Mouse (Mus musculus): ENCODE results near the gene Nav3.
A peak's percentile ranks its signal among the peaks of the same experiment; 100 is the strongest.

The Nav3 gene

DNA sequence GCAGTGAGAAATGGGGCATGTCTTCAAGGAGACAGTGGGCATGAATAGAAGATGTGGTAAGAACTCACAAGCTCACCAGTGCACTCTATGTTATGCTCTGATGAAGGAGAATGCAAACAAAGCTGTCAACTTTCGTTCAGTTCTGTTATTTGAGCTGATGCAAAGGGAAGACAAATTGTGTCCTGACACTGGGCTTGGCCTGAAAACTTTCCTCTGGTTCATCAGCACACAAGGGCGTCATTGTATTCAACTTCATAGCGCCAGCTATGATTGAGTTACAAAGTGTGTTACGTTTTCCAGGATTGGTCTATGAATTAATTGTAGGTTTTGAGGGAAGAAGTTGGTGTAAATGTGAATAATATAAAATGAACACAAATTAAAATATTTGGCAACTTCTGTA is 548.8 kb downstream of the Nav3 start:
- no peak for DNase-seq (ENCODE audit: low spot score)

DNA sequence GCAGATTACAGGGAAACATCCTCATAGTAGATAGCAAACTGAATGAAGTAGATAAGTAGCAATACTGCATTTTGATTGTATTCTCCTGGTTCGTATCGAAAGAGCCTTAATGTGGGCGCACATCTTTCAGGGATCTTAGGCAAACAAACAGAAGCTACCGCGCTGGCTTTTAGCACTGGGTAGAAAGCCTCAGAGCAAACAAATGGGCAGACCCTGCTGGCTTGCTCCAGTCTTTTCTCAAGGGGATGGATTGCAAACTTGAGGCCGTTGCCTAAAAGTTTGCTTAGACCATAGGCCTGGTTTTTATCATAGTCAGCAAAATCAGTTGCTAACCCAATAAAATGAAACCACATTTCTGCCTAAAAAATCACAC is 549.6 kb downstream of the Nav3 start:
- DNase-seq (ENCODE audit: low spot score), result no peak

DNA sequence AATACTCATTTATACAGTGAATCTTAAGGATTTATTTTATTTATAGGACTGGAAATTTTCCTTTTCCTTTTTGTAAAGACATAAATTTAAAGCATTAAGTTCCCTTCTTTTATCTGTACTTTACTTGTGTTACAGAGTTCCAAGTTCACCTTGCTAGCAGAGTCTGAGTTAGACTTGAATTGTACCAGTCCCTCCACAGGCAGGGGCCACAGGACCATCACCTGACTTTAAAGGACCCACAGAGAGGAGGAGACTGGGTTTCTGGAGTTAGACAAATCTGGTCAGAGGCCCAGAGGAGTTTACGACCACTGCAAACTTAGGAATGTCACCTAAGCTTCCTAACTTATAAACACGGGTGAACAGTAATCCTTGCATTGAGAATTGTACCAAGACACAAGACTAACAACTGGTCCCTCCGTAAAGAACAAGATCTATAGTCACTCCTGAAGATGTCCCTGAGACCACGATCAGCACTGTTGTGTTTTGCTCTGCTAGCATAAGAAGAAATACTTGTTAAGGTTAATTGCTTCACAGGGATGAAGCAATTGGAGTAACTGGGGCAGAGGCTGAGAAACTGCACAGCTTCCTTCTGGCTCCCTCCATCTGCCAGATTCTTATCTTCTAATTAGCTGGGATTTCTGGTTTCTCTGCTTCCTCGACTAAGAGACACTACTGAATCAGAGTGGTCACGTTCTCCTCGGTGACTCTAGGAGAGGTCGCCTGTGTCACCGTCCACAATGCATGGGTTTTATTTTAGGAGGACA is 550.2 kb downstream of the Nav3 start:
- no peak for DNase-seq (ENCODE audit: low spot score)

DNA sequence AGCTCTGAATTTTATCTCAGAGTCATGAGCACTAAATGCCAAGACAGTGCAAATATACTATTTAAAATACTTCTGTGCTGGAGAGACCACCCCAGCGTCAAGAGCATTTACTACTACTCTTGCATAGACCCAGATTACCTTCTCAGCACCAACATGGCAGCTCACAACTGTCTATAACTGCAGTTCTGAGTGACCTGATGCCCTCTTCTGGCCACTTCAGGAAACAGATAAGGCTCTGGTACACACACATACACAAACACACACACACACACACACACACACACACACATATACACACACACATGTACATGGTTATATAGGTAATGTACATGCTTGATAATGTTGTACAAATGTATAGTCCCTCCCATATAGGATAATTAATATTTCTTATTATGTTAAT is 551.2 kb downstream of the Nav3 start:
- no peak for DNase-seq (ENCODE audit: low spot score)

DNA sequence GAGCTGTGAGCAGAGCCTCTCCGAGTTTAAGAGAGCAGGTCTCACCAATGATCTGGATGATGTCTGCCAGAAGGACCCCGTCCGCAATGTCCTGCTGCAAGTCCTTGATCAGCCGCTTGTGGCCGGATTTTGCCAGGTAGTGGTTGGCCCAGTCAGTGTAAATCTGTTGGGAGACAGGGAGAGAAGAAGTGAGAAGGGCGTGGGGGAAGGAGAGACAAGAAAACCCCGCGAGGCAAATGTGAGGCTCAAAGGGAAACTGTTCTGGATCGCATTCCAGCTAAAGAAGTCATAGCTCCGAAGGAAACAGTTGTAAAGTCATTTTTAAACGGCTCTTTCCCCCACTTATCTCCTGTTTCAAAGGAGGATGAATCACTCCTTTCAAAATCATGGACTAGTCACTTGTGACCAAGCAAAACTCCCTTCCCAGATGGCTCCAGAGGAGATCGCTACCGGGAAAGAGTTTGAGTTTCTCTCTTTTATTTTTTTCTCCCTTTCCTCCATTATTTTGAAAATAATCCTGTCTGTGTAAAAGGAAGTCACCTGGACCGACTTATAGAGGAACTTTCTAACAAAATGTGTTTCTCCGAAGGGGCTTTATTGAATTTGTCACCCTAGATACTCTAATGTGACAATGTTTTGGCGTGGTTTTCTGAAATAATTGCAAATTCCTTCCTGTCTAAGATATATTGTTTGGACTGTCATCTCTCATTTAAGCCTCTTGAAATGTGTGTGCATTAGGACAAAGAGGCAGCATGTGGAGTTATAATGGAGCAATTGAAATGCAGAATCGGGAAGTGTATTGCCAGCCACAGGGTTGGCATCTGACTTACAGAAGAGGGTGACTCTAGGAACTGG is 552.1 kb downstream of the Nav3 start:
- peak; percentile 7 for DNase-seq (ENCODE audit: low spot score)

DNA sequence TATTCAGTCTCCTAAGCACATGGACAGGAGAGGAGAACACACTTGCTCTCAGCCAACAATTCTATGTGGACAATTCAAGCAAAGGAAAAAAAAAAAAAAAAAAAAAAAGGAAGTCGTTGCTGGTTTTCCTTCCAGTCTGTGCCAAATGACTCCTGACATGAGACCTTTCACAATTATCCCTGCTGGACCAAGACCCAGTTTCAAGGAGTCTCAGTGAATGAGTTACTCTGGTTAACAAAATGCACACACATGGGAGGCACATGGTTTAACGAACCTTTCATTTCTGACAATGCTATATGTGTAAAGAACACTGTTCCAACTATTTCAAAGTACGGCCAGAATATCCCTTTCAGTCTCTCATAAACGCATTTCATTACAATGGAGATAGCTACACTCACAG is 552.8 kb downstream of the Nav3 start:
- no peak for DNase-seq (ENCODE audit: low spot score)

DNA sequence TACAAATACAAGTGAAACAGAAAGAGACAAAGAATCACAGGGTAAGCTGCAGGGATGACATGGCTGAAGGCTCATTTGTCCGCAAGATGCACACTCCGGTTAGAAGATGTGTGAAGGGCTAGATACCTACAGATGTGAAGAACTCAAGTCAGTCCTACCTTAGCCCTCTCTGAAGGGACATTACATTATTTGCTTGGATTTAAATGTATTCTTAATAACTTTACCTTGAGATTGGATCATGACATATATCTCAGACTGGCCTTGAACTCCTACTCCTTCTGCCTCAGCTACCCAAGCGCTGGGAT is 566.9 kb downstream of the Nav3 start:
- DNase-seq (ENCODE audit: low spot score), result no peak

DNA sequence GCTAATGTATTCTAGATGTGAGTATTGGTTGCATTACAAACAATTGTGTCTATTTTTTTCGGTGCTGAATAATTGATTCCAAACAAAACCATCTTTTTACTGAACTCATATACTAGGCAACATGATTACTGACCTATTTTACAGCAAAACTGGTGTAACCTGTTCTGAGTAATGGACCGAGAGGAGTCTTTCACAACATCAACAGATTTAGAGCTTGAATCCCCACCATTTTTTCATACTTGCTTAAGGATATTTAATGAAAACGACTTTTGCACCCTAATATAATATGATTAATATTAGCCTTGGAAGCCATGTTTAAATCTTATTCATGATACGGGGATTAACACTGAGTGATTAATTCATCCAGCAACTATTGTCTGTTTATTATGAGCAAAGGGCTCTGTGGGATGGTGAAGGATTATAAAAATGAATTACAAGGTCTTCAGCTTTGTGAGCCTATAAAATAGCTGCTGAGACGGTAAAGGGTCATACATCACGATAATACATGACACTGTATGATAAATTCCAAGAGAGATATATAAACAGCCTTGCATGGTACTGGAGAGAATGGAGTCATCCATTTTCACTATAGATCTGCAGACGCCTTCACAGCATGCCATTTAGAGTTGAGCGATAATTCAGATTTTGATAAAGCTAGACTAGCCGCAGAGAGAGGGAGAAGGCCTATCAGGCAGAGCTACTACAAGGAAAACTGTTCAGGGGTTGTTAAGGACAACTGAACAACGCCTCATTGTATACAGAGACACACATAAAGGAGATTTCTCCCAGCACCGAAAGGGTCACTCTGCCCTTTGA is 567.4 kb downstream of the Nav3 start:
- no peak for DNase-seq (ENCODE audit: low spot score)

DNA sequence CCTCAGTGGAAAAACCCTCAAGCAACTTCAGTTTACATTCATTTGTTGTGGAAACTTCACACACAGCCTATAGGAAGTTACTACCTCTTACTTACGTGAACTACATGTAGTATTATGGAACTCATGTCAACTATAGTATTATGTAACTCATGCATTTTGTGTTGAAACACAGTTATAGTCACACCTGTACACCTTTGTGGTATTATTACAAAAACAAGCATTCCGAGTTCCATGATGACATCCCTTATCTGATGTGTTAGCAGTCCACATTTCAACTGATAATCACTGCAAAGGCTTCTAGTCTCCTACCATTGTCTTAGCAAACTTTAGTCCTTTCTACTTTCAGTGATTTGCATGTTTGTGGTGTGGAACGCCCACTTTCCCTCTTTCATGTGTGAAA is 568.8 kb downstream of the Nav3 start:
- DNase-seq (ENCODE audit: low spot score), result no peak

DNA sequence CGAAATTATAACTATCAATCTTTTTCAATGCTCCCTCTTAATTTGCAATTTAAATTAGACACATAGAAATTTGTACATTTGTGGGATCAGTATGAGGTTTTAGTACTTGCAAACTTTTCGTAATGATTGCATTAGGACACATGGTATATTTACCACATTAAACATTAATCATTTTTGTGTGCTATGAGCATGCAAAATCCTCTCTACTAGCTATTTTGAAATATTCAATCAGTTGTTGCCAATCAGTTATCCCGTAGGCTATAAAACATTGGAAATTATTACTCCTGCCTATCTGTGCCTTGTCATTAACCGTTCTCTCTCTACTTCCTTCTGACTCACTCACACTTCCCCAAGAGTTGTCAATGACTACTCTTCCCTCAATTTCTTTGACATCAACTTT is 579.9 kb downstream of the Nav3 start:
- DNase-seq (ENCODE audit: low spot score), result no peak

DNA sequence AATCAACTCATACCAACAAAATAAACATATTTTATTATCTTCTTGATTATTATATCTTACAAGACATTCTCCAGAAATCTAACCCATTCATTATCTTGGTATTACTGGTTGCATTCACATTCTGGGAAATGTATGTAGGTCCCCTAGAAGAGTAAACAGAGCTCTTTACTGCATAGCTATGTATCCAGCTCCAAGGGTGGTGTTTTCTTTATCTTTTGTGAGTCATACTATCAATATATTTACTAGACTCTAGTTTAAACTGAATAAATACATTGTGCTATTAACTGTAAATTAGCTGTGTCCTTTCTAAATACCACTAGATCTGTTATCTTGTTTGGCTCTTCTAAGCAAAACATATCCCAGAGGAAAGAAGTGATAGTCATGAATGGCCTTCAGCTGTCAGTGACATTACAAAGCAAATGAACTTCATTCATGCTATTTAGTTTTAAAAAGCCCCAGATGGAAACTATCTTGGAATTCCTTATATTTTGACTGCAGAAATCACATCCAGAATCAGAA is 580.6 kb downstream of the Nav3 start:
- no peak for DNase-seq (ENCODE audit: low spot score)

DNA sequence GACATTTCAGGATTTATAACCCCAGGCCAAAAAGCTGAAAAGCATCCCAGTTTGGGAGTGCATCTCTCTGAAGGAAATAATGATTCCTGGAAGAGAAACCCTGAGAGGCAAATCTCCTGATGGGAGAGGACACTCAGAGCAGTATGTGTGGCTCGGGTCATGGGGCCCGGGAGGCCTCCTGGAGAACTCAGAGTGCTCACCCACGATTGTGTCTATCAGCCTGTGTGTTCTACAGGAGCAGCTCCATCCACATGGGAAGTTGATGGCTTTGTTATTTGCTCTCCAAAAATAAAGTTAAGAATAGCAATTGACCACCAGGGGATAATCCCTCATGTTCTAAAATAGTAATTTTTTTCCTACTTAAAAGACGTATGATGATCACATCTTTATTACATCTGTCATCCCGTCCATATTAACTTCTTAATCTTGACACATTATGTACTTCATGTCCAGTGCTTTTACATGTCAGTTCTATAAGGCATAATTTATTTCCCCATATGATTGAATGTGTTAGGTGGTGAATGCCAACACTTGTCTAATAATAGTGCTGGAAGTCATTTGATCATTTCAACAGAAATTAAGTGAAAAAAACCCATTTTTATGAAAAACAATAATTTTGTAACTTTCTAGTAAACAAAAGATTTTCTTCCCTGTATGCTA is 581.2 kb downstream of the Nav3 start:
- DNase-seq (ENCODE audit: low spot score), result no peak

DNA sequence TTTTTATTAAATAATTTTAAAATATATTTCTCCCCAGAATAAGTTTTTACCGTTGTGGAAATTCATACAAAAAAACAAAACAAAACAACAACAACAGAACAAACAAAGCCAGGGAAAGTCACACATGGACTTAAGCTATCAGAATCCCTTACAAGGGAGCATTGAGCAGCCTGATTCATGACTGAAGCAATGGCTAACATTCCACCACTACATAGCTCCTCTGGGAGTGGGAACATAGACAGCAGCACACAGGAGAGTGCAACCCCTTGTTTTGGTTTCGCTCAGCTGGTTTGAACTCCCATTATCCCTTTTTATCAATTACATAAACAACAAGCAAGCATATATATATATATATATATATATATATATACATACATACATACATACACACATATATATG is 589.9 kb downstream of the Nav3 start:
- DNase-seq (ENCODE audit: low spot score), result no peak

DNA sequence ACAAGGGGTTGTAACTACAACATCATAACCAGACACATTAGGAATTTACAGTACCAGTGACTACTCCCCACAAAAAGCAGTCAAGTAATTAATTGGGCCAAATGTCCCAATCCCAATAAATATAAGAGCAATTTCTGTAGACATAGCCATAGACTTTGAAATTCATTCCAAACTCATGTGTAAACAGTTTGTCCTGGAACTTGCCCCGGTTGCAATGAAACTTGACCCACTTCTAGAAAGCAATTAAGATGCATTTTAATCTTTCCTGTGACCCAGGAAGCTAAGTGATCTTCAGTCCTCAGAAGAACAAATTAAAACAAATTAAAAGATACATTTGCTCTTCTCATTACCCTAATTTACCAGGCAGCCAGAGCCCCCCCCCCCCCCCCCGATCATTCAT is 590.6 kb downstream of the Nav3 start:
- DNase-seq (ENCODE audit: low spot score), result no peak

DNA sequence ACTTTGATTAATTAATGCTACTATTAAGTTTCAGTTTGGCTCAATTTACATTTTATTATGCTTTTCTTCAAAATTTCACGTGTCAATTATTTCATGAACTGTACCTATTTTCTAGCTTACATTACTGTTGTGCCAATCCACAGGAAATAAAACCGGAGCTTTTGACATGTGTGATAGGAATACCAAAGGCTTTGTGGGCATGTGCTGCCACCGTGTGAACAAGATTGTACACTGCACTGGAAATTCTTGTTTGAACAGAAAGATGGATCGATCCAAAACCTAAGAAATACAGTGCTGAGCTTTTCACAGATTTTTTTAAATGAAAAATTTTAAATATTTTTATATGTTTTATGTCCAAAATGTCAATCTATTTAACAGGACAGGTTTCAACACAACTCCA is 591.3 kb downstream of the Nav3 start:
- DNase-seq (ENCODE audit: low spot score), result no peak

DNA sequence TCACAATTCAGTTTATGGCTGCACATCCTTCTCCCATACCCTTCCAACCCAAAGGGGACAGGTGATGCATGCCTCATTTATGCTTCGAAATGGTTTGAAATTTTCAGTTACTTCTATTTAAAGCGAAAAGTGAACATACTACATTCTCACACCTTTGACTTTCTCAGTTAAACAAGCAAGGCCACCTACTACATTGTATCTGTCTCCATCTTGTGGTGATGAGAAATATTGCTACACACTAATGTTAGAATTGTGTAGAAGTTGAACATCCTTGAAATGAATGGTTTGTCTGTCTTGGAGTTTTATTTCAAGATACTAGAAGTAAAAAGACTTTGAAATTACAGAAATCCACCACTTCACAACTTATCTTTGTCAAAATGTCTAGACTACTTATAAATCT is 594.7 kb downstream of the Nav3 start:
- DNase-seq (ENCODE audit: low spot score), result no peak

DNA sequence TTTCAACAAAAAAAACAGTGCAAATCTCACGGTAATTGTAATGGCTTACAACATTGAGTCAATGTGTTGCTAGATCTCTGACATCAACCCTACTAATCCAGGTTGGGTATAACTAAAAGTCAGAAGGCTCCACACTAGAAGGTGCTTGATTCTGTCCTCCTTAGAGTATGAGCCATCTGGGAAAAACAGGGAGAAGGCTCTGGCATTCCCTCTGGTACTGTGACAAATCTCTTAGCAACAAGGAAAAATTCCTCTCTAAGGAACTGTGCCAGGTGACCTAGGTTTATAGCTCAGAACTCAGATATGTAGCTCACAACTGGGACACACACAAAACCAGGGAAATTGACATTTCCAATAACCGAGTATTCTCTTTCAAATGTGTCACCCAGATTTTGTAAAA is 597.4 kb downstream of the Nav3 start:
- no peak for DNase-seq (ENCODE audit: low spot score)

DNA sequence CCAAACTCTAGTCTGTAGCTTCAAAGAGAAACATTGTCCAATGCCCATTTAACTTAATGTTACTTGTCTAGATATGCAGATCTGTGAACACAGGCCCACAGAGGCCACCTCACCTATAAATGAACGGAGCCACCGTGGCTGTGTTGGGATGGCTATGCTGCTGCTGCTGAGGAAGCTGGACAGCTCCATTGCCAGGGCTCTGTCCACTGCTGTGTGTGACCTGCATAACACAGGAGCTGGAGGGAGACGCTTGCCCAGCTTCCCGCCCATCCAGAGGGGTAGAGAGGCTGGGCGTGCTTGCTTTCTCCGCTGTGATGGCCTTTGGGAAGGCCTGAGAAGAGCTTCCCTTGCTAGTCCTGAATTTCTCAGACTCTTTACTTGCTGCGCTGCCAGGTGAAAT is 603.6 kb downstream of the Nav3 start:
- no peak for DNase-seq (ENCODE audit: low spot score)

DNA sequence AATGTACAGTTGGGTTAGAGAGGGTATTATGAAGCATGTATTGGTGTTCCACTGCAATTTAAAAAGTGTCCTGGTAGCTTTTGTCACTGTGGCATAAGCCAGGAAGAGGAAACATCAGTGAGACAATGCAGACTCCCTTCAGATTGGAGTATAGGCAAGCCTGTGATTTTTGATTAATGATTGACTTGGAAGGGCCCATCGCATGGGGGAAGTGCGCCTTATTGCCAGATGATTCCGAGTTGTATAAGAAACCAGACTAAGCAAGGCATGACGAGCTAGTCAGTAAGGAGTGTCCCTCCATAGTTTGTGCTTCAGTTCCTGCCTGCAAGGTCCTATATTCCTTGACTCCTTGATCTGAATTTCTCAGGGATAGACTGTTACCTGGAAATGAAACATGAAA is 608.4 kb downstream of the Nav3 start:
- DNase-seq (ENCODE audit: low spot score), result no peak

DNA sequence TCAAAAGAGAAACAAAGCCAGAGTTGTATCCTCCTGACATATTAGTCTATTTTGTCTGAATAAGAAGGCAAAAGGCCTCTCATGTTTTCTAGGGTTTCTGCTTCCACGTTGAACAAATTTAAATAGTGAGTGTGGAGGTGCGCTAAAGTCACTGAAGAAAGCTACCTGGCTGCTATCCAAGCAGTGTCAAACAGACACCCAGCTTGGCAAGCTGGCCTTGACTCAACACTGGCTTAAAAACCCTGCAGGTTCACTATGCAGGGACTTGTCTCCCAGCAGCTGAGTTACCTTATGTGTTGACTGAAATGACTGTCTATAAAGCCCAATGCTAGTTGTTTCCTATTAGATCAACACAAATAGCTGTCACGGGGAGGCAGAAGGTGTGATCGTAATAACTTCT is 612.3 kb downstream of the Nav3 start:
- DNase-seq (ENCODE audit: low spot score), result no peak

DNA sequence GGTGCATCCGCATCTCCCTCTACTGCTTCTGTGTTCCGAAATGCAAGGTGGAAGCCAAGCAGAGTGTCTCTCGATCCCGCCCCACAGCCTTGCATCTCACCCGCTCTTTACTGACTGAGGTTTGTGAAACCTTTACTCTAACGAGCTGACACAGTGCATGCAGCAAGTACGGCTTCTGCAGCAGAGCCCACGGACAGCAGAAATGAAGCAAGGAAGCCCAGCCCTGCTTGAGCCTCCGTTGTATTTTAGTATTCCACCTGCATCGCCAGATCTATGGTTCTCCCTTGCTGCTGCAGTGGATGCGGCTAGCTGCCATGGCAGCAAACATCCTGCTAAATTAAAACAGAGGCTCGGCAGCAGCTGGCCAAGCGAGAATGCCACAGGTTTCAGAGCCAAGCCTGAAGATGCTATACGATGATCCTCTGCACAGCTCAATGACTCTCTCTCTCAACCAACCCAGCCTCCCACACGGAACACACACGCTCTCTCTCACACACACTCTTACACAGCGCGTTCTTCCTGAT is 623.2 kb downstream of the Nav3 start:
- DNase-seq (ENCODE audit: low spot score), result no peak

Measured in urinary bladder, postnatal 14 days (tissue).